Mouse (Mus musculus) midbrain, embryonic 13.5 days (tissue): ENCODE results near the gene Psmd3. TPM values are rescaled to one million over a fixed set of nuclear protein-coding genes. Genes with fewer than 3 reads are reported as not detected.
A peak's percentile ranks its signal among the peaks of the same experiment; 100 is the strongest.
"Not testable (repeated sequence)": the region's sequence is repeated elsewhere in the genome, so short reads cannot be mapped to it uniquely, and the experiment has no call there.

Source experiments
- ATAC-seq: fragments of 200-750 bp; cut with Nextera tagmentation; 2 replicates; pipeline ENCODE4 v1.8.0; 2017; ENCODE audit warnings: mild to moderate bottlenecking, moderate TSS enrichment, moderate library complexity
- H3K27ac ChIP-seq: fragments of 300-500 bp; sonication (generic); 2 replicates; pipeline ENCODE4 v1.5.1; 2015; ENCODE audit warnings: inconsistent platforms, mild to moderate bottlenecking, moderate library complexity
- H3K27me3 ChIP-seq: fragments of 300-500 bp; sonication (generic); 2 replicates; pipeline ENCODE4 v1.6.1; 2015; ENCODE audit warnings: mild to moderate bottlenecking, inconsistent platforms
- H3K36me3 ChIP-seq: fragments of 300-500 bp; sonication (generic); 2 replicates; pipeline ENCODE4 v1.6.1; 2015; ENCODE audit warnings: mild to moderate bottlenecking, inconsistent platforms
- H3K4me1 ChIP-seq: fragments of 300-500 bp; sonication (generic); replicated peaks from 2 replicates; pipeline ENCODE4 v1.6.1; 2015; ENCODE audit warnings: inconsistent platforms
- H3K4me2 ChIP-seq: fragments of 300-500 bp; sonication (generic); replicated peaks from 2 replicates; pipeline ENCODE4 v1.6.1; 2015; ENCODE audit warnings: moderate library complexity, mild to moderate bottlenecking, inconsistent platforms
- H3K4me3 ChIP-seq: fragments of 300-500 bp; sonication (generic); replicated peaks from 2 replicates; pipeline ENCODE4 v1.5.1; 2015; ENCODE audit warnings: mild to moderate bottlenecking, inconsistent platforms
- H3K9ac ChIP-seq: fragments of 300-500 bp; sonication (generic); replicated peaks from 2 replicates; pipeline ENCODE4 v1.6.1; 2015; ENCODE audit warnings: mild to moderate bottlenecking, inconsistent platforms
- H3K9me3 ChIP-seq: fragments of 300-500 bp; sonication (generic); 2 replicates; pipeline ENCODE4 v1.6.1; 2016; ENCODE audit warnings: mild to moderate bottlenecking, inconsistent platforms
- WGBS: fragments of 180-500 bp; shearing (Covaris S2); methylation state at CpG from one replicate; pipeline ENCODE4 v1.1.7; 2015; 5-methylcytosine and 5-hydroxymethylcytosine counted together
- polyA plus RNA-seq: library from polyadenylated mRNA; unstranded; fragments of >200 nt; fragmentation: Nextera tagmentation; extraction: Ambion mirVana; gene quantifications from 2 replicates; pipeline ENCODE4 v1.2.1, GENCODE M21; 2015

Gene Psmd3
- 174 and 190 TPM in 2 replicates for polyA plus RNA-seq

GRCm38 (mm10) chr11:98681786-98682745 is at the start of gene Psmd3:
Gene Psmd3, plus strand, starts transcription at chr11:98682554.
- H3K4me1 ChIP-seq = peaks cover 16% of the 10 kb centered on the region
- 5% methylated on average over 45 of the region's 45 CpGs for WGBS
- peak within 1 kb of the TSS; percentile 79 for H3K4me2 ChIP-seq
- H3K9ac ChIP-seq = peak within 1 kb of the TSS; percentile 99
- H3K9me3 ChIP-seq = no peaks in the 10 kb centered on the region
- H3K4me3 ChIP-seq = peak within 1 kb of the TSS; percentile 94
- no peaks in the 10 kb centered on the region for H3K27me3 ChIP-seq
- ATAC-seq = peak; percentile 97
- H3K36me3 ChIP-seq = peaks cover 21% of the 10 kb centered on the region
- peak within 1 kb of the TSS; percentile 71 for H3K27ac ChIP-seq

- H3K27ac ChIP-seq, H3K36me3 ChIP-seq, H3K9ac ChIP-seq, ATAC-seq, H3K4me1 ChIP-seq, H3K4me3 ChIP-seq, H3K27me3 ChIP-seq, H3K9me3 ChIP-seq, H3K4me2 ChIP-seq: not testable (repeated sequence)
- 41% methylated on average over 10 of the region's 10 CpGs for WGBS
Observed at GRCm38 (mm10) chr11:98635312-98635970, 46.9 kb upstream of the Psmd3 start.

- H3K9ac ChIP-seq = no peak overlapping the region
- no peak overlapping the region for H3K4me2 ChIP-seq
- H3K27ac ChIP-seq = no peak overlapping the region
- H3K36me3 ChIP-seq = no peaks in the 10 kb centered on the region
- no peaks in the 10 kb centered on the region for H3K4me1 ChIP-seq
- no peak overlapping the region for H3K4me3 ChIP-seq
- H3K27me3 ChIP-seq = no peaks in the 10 kb centered on the region
- no peak for ATAC-seq
- 81% methylated on average over 1 of the region's 1 CpGs for WGBS
- H3K9me3 ChIP-seq = no peaks in the 10 kb centered on the region
Observed at GRCm38 (mm10) chr11:98637501-98637900, 44.9 kb upstream of the Psmd3 start.

GRCm38 (mm10) chr11:98640091-98640490 is 42.3 kb upstream of the Psmd3 start:
- Histone ChIP-seq H3K27me3 (no peaks in the 10 kb centered on the region), H3K9me3 (no peaks in the 10 kb centered on the region), H3K36me3 (no peaks in the 10 kb centered on the region), H3K4me1 (no peaks in the 10 kb centered on the region), H3K4me3 (no peak overlapping the region), H3K4me2 (no peak overlapping the region), H3K27ac (no peak overlapping the region), H3K9ac (no peak overlapping the region)
- ATAC-seq = no peak
- WGBS = 75% methylated on average over 5 of the region's 5 CpGs

GRCm38 (mm10) chr11:98644757-98645156 is 37.6 kb upstream of the Psmd3 start:
- no peaks in the 10 kb centered on the region for H3K4me1 ChIP-seq
- H3K4me3 ChIP-seq = no peak overlapping the region
- no peak overlapping the region for H3K4me2 ChIP-seq
- no peak overlapping the region for H3K9ac ChIP-seq
- no peak for ATAC-seq
- H3K9me3 ChIP-seq = no peaks in the 10 kb centered on the region
- 0 out of 2 replicates have a peak, but pooled peaks cover 4% of the 10 kb centered on the region for H3K27me3 ChIP-seq
- WGBS = 92% methylated on average over 3 of the region's 3 CpGs
- no peak overlapping the region for H3K27ac ChIP-seq
- H3K36me3 ChIP-seq = no peaks in the 10 kb centered on the region

GRCm38 (mm10) chr11:98645946-98646345 is 36.4 kb upstream of the Psmd3 start:
- Histone ChIP-seq H3K4me3 (no peak overlapping the region), H3K9me3 (no peaks in the 10 kb centered on the region), H3K27me3 (0 out of 2 replicates have a peak, but pooled peaks cover 4% of the 10 kb centered on the region), H3K4me1 (no peaks in the 10 kb centered on the region), H3K27ac (no peak overlapping the region), H3K36me3 (no peaks in the 10 kb centered on the region), H3K4me2 (no peak overlapping the region), H3K9ac (no peak overlapping the region)
- 78% methylated on average over 2 of the region's 2 CpGs for WGBS
- ATAC-seq = no peak

GRCm38 (mm10) chr11:98646459-98646858 is 35.9 kb upstream of the Psmd3 start, which contains the start of gene Gsdma2:
Gene Gsdma2, plus strand, starts transcription at chr11:98646759.
- WGBS = 74% methylated on average over 2 of the region's 2 CpGs
- H3K4me2 ChIP-seq = no peak within 1 kb of the TSS
- no peaks in the 10 kb centered on the region for H3K36me3 ChIP-seq
- no peak for ATAC-seq
- H3K9ac ChIP-seq = no peak within 1 kb of the TSS
- no peak within 1 kb of the TSS for H3K4me3 ChIP-seq
- H3K27me3 ChIP-seq = 0 out of 2 replicates have a peak, but pooled peaks cover 4% of the 10 kb centered on the region
- no peak within 1 kb of the TSS for H3K27ac ChIP-seq
- no peaks in the 10 kb centered on the region for H3K4me1 ChIP-seq
- H3K9me3 ChIP-seq = no peaks in the 10 kb centered on the region

- not testable (repeated sequence) for H3K36me3 ChIP-seq, H3K4me2 ChIP-seq, H3K4me1 ChIP-seq, H3K9ac ChIP-seq, H3K27ac ChIP-seq, H3K4me3 ChIP-seq, H3K27me3 ChIP-seq, ATAC-seq, H3K9me3 ChIP-seq
- WGBS = 9% methylated on average over 7 of the region's 7 CpGs
Observed at GRCm38 (mm10) chr11:98655076-98655475, 27.3 kb upstream of the Psmd3 start.

- no peak overlapping the region for H3K4me3 ChIP-seq
- H3K9me3 ChIP-seq = no peaks in the 10 kb centered on the region
- H3K27me3 ChIP-seq = no peaks in the 10 kb centered on the region
- ATAC-seq = 0 out of 2 replicates have a peak, but pooled peaks have one; percentile 43
- H3K36me3 ChIP-seq = no peaks in the 10 kb centered on the region
- H3K27ac ChIP-seq = no peak overlapping the region
- no peaks in the 10 kb centered on the region for H3K4me1 ChIP-seq
- H3K9ac ChIP-seq = peak overlapping the region; percentile 8; the same call in 1 of the 2 replicates
- peak overlapping the region; percentile 33 for H3K4me2 ChIP-seq
- 12% methylated on average over 6 of the region's 6 CpGs for WGBS
Observed at GRCm38 (mm10) chr11:98660517-98660916, 21.8 kb upstream of the Psmd3 start.

- peaks cover 17% of the 10 kb centered on the region for H3K27me3 ChIP-seq
- no peak within 1 kb of the TSS for H3K27ac ChIP-seq
- H3K4me2 ChIP-seq = no peak within 1 kb of the TSS
- ATAC-seq = no peak
- no peaks in the 10 kb centered on the region for H3K4me1 ChIP-seq
- no peaks in the 10 kb centered on the region for H3K9me3 ChIP-seq
- no peaks in the 10 kb centered on the region for H3K36me3 ChIP-seq
- 34% methylated on average over 4 of the region's 4 CpGs for WGBS
- H3K4me3 ChIP-seq = no peak within 1 kb of the TSS
- H3K9ac ChIP-seq = no peak within 1 kb of the TSS
Observed at GRCm38 (mm10) chr11:98664091-98664490, 18.3 kb upstream of the Psmd3 start, which contains the start of gene Gsdma. Gene Gsdma, plus strand, starts transcription at chr11:98664351.

GRCm38 (mm10) chr11:98668984-98669383 is 13.4 kb upstream of the Psmd3 start:
- no peak for ATAC-seq
- Histone ChIP-seq H3K27me3 (peaks cover 30% of the 10 kb centered on the region), H3K4me2 (no peak overlapping the region), H3K27ac (no peak overlapping the region), H3K9ac (no peak overlapping the region), H3K9me3 (no peaks in the 10 kb centered on the region), H3K36me3 (no peaks in the 10 kb centered on the region), H3K4me3 (no peak overlapping the region), H3K4me1 (no peaks in the 10 kb centered on the region)
- 66% methylated on average over 2 of the region's 2 CpGs for WGBS

- H3K36me3 ChIP-seq = no peaks in the 10 kb centered on the region
- no peak overlapping the region for H3K4me2 ChIP-seq
- H3K27me3 ChIP-seq = peaks cover 29% of the 10 kb centered on the region
- H3K27ac ChIP-seq = no peak overlapping the region
- H3K9me3 ChIP-seq = no peaks in the 10 kb centered on the region
- WGBS = 72% methylated on average over 3 of the region's 3 CpGs
- H3K9ac ChIP-seq = no peak overlapping the region
- H3K4me3 ChIP-seq = no peak overlapping the region
- ATAC-seq = no peak
- H3K4me1 ChIP-seq = no peaks in the 10 kb centered on the region
Observed at GRCm38 (mm10) chr11:98671284-98671815, 11.0 kb upstream of the Psmd3 start.
